Mouse (Mus musculus) retina, postnatal 7 days (tissue): ENCODE data around the gene Itln1.

Experiments used
- DNase-seq: peaks from one replicate; pipeline ENCODE4 v3.0.0-alpha.2; 2012; ENCODE audit warnings: low read depth, low spot score

Gene Itln1

DNA sequence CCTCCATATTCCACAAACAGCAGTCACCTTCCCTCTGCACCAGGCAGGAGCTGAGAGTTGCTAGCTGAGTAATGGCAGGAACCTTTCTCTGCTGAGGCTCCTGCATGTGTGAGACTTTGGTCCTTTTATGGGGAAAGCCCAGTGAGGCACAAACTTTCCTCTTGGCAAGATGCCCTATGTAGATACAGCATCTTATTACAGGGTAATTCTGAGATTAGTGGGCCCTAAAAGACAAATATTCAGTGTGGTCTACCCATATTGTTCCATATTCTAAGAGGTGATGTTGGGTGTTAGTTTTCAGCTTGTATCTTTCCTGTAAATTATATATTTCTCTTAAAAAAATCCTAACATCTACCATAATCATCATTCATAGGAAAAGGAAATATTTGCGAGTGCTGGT is at the start of gene Itln1:
TSS of gene Itln1 (minus strand) at position 101 of the 400 bp plus-strand sequence.
- DNase-seq = no peak

DNA sequence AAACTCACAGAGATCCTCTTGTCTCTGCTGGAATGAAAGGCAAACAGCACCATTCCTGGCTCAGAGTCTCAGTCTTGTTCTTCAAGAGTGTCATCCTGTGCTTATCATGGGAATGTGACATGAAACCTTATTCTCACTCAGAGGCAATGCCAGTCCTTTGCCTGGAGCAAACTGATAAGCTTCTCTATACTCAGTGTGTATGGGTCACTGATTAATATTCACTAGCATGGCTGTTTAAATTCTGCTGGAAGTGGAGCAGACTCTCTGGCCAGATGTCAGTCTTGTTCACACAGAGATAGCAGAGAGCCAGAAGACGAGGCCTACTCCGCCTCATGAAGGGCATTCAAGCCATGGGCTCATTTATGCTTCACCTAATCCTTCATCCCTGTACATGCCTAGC is 49.5 kb upstream of the Itln1 start:
- no peak for DNase-seq

DNA sequence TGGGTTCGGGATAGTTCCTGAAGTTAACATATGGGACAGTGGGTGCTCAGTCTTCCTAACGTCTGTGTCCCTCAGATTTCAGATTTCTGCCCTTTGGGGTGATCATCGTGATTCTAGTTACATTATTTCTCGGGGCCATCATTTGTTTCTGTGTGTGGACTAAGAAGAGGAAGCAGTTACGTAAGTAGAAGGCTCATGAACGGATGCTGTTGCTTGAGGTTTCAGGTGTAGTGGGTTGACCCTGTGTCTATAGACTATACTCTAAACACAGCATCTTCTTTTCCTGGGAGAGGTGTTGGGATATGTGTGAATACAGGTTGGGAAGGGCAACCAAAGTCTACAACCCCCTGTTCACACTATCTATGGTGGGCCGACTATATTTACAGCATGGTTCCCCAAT is 42.1 kb upstream of the Itln1 start:
- DNase-seq = no peak

DNA sequence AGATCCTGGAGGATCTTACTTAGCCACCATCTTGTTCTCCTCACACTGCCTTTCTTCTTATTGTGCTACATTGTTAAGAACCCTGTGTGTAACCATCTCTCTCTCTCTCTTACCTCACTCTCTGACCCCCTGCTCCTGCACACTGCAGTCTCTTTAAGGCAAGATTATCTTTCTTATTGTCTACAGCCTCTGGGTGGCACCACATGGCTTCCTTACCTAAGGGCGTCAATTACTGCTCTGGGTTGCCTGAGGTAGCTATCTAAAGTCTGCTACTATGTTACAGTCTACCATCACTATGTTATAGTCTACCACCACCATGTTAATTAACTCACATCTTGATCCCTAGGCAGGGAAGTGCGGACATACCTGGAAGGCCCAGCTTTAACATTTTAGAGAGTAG is 33.3 kb upstream of the Itln1 start:
- DNase-seq = no peak

GRCm38 (mm10) chr1:171566777-171567176 is 31.7 kb upstream of the Itln1 start:
- no peak for DNase-seq

- no peak for DNase-seq
Measured at GRCm38 (mm10) chr1:171565888-171566287, 30.8 kb upstream of the Itln1 start.

GRCm38 (mm10) chr1:171564247-171564646 is 29.2 kb upstream of the Itln1 start:
- no peak for DNase-seq

DNA sequence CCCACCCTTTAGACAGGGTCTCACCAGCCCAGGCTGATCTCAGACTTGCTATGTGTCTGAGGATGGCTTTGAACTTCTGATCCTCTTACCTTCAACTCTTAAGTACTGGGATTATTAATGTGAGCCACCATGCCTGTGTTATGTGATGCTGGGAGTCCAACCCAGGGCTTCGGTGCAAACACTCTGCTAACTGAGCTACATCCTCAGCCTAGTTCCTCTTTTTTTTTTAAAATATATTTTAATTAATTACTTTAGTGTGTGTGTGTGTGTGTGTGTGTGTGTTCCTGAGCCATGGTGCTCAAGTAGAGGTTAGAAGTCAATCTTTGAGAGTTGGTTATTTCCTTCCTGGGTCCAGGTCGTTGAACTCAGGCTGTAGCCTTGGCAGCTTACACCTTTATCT is 27.9 kb upstream of the Itln1 start:
- no peak for DNase-seq

GRCm38 (mm10) chr1:171561639-171562225 is 26.6 kb upstream of the Itln1 start:
- no peak for DNase-seq

DNA sequence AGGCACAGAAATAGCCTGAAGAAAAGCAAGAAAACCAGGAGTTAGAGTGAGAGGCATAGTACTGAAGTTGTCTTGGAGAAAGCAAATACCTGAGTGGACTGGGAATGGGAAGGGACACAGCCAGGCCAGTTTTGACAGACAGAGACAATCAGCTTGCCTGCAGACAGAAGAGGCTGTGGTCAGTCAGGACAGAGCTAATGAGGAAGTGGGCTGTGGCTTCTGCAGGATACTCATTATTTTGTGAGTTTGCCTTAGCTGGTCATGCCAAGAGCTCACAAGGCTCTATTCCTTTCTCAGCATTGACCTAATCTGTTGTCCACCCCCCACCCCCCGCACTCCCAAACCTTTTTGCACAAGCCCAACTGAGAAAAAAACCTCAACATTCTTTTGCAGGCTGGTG is 26.1 kb upstream of the Itln1 start:
- no peak for DNase-seq

DNA sequence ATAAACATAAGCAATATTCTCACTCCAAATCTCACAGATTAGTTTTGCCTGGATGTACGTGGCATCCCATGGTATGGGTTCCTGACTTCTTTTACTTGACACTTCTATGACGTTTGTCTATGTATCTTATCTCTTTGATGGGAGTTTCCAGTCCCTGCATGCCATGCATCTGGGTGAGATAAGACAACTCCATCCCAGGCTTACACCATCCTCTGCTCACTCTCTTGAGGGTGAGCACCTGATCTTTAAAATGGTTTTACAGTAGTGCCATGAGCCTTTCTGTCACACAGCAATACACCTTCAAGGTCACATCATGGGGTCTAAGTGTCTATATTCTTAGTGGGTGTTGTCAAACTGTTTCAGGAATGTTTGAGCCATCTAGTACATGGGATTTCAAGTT is 25.2 kb upstream of the Itln1 start:
- DNase-seq = no peak

DNA sequence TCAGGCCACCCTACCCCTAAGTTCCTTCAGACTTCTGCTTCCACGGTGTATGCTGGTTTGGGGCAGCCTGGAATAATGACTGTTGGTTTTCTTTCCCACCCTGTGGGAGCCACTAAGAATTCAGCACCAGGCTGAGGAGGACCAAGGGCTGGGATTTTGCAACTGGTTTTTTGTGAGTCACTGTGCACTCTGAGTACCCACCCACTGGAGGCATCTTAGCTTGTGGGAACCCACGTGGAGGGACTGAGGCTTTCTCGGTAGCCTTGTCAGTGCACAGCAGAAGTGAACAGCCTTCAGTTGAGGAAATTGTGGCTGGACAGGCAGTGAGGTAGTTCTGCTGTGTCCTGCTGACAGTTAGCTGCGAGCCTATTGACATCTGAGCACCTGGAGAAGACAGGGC is 23.8 kb upstream of the Itln1 start, which contains the start of gene Cd244a:
TSS of gene Cd244a (plus strand) at position 296 of the 400 bp plus-strand sequence.
- no peak for DNase-seq

- no peak for DNase-seq
Measured at GRCm38 (mm10) chr1:171558407-171558806, 23.3 kb upstream of the Itln1 start.

DNA sequence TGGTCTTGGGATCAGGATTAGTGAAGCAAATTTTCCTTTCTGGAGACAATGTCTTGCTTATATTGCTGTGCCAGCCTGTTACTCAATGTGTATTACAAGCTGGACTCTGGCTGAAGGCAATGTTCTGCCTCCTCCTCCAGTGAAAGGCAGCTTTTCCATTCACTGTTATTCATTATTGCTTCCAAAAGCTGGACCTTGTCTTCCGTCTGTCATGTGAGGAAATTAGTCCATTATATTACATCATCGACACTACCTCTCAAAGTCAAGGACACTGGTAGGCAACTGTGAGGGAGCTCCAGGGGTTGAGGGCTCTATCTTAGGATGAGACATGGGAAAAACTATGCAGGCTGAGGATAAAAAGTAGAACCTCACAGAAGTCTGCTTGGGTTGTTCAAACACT is 21.3 kb upstream of the Itln1 start:
- no peak for DNase-seq

GRCm38 (mm10) chr1:171553359-171554341 is 18.6 kb upstream of the Itln1 start:
- no peak for DNase-seq

DNA sequence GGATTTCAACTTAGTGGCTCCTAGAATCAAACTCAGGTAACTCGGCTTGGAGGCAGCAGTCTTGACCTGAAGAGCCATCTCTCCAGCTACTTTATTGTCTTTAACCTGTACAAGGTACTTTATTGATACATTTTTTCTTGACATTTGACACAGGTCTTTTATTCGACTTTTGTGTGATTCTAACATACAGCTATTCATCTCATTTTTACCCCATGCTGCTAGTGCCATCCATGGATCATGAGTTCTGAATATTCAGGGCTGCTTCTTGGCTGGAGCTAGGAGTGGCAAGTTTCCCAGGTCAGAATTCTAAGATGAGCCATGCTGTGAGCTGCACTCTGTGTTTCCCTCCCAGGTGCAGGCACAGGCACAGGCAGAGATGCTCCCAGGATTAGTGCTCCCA is 17.1 kb upstream of the Itln1 start:
- no peak for DNase-seq

DNA sequence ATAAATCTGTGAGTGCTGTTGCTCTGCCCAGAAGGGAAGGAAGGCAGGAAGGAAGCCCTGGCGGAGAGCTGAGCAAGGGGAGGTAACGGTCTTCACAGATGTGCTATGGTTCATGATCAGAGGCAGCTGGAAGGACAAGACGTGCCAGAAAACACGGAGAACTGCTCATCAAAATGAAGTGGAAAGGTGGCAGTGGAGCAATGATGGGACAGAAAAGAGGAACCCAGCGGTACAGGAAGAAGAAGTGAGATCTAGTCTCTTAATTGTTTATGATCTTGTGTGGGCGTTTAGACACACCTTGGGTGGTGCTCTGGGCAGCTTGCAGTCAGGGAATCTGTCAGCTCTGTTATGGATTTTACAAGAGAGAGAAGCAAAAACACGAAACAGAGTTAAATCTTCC is 16.2 kb upstream of the Itln1 start:
- DNase-seq = no peak

GRCm38 (mm10) chr1:171540694-171541093 is 5.6 kb upstream of the Itln1 start:
- DNase-seq = no peak

- DNase-seq = no peak
Measured at GRCm38 (mm10) chr1:171534557-171534956, 537 bp downstream of the Itln1 start.

GRCm38 (mm10) chr1:171532830-171533229 is 2.3 kb downstream of the Itln1 start:
- no peak for DNase-seq

DNA sequence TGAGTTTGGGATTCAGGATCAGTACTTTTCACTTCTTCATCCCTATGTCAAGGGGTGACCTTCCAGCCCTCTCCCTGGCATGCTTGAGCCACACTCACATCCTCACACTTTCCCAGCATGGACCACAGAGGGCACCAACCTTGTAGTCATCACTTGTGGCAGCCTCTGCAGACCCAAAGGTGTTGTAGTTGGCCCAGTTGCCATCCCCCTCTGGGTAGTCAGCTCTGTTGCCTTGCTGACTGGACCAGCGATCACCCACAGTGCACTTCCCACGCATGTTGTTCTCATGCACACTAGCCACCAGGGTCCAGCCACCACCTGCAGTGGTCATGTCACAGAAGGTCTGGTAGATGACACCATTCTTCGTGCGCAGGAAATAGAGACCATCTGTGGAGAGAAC is 3.7 kb downstream of the Itln1 start:
- DNase-seq = no peak

GRCm38 (mm10) chr1:171515557-171515956 is 19.5 kb downstream of the Itln1 start:
- DNase-seq = no peak

GRCm38 (mm10) chr1:171515039-171515438 is 20.1 kb downstream of the Itln1 start:
- no peak for DNase-seq
